In the genomic region with DNA sequence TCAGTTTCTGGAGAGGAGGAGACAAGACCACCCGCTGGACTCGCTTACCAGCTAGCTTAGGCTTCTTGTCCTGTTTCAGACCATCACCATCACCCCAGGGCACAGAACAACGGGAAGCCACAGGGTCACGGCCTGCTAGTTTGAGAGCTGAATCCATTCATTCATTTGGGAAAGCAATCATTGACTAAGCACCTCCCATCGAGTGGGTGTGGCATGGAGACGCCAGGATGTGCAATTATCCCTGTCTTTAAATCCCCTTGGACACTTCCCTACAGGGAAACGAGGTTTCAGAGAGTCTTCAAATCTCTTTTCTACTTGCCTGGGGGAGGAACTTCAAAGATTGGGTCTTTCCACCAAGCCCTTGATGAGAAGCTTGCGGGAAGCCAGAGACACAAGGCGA, we compare ENCODE assay signal across 12 mouse cellular contexts.
DNase-seq lines count a peak whose midpoint lies in the region; ATAC-seq lines count a peak whose summit lies in the region.
"Had no signal": no experiment of that assay in that cellular context is flagged by ENCODE, and none has a peak within 500 bp of the region (broad histone marks: within the 10 kb centered on the region; RNA-seq: fewer than 3 reads in every experiment).

No protein-coding gene starts in this region.

- WGBS in intestine, embryonic 14.5 days: 29% methylated on average over 9 of the region's 9 CpGs
- 28% methylated on average over 9 of the region's 9 CpGs for WGBS in intestine, embryonic 16.5 days

- H3K4me2 ChIP-seq in intestine, embryonic 14.5 days (ENCODE audit: low read length): peak overlapping the region; percentile 14; the same call in 1 of the 2 replicates
- no peak overlapping the region for H3K4me2 ChIP-seq in intestine, embryonic 16.5 days (ENCODE audit: low read depth, low read length)

- no peaks in the 10 kb centered on the region for H3K27me3 ChIP-seq in intestine, embryonic 14.5 days (replicated peaks; ENCODE audit: control insufficient read depth, insufficient read depth, low read length)
- no peaks in the 10 kb centered on the region for H3K27me3 ChIP-seq in intestine, embryonic 16.5 days (replicated peaks; ENCODE audit: control insufficient read depth, insufficient read depth, low read length)
- H3K27me3 ChIP-seq: Patski had no signal

- H3K4me3 ChIP-seq in intestine, embryonic 14.5 days (ENCODE audit: low read depth, low read length): no peak overlapping the region
- no peak overlapping the region for H3K4me3 ChIP-seq in intestine, embryonic 16.5 days (ENCODE audit: low read length)

- peaks cover 17% of the 10 kb centered on the region for H3K4me1 ChIP-seq in intestine, embryonic 14.5 days (replicated peaks; ENCODE audit: control insufficient read depth, insufficient read depth, low read length)
- 0 out of 2 replicates have a peak, but pooled peaks cover 3% of the 10 kb centered on the region for H3K4me1 ChIP-seq in intestine, embryonic 16.5 days (ENCODE audit: control insufficient read depth, insufficient read depth, low read length)

- H3K36me3 ChIP-seq in intestine, embryonic 14.5 days (ENCODE audit: control insufficient read depth, insufficient read depth, low read length): no peaks in the 10 kb centered on the region
- H3K36me3 ChIP-seq in intestine, embryonic 16.5 days (ENCODE audit: control insufficient read depth, insufficient read depth, low read length): no peaks in the 10 kb centered on the region

- DNase-seq in intestine, embryonic 14.5 days (ENCODE audit: low spot score): no peak
- peak; percentile 44 for DNase-seq in 3T3-L1 (ENCODE audit: low read depth, low spot score)
- DNase-seq in NIH3T3 (ENCODE audit: low read depth): peak; percentile 72
- no peak for DNase-seq in cerebellum, adult 8-10 months
- no peak for DNase-seq in gastrocnemius, adult 8-10 months (ENCODE audit: low spot score in 2 of 2)
- DNase-seq in gastrocnemius, postnatal 25 days: no peak
- DNase-seq: heart, postnatal 14 days; left cerebral cortex, postnatal 4 days; thymus, postnatal 25 days had no signal

- no peak overlapping the region for H3K27ac ChIP-seq in intestine, embryonic 14.5 days (ENCODE audit: low read depth)
- no peak overlapping the region for H3K27ac ChIP-seq in intestine, embryonic 16.5 days (ENCODE audit: low read length)

- no peak for ATAC-seq in intestine, embryonic 14.5 days (replicated peaks; ENCODE audit: low FRiP score, low TSS enrichment, low read depth)
- no peak for ATAC-seq in intestine, embryonic 16.5 days
- ATAC-seq in granulocyte monocyte progenitor cell, adult 5-6 weeks (replicated peaks; ENCODE audit: poor library complexity, severe bottlenecking): peak; percentile 11; the same call in 1 of the 2 replicates
- ATAC-seq: Patski had no signal

- H3K9me3 ChIP-seq in intestine, embryonic 14.5 days (ENCODE audit: control insufficient read depth, low read length): no peaks in the 10 kb centered on the region
- H3K9me3 ChIP-seq in intestine, embryonic 16.5 days (ENCODE audit: control insufficient read depth, low read length): 0 out of 2 replicates have a peak, but pooled peaks cover 3% of the 10 kb centered on the region

- no peak overlapping the region for H3K9ac ChIP-seq in intestine, embryonic 14.5 days (ENCODE audit: low read length)
- H3K9ac ChIP-seq in intestine, embryonic 16.5 days (ENCODE audit: low read depth, low read length): no peak overlapping the region

Comparison
In these comparisons a context has a peak if more than half of its experiments do, and no peak if none do; other contexts are left out.
1. DNase-seq: peak in 3T3-L1 (single experiment) and NIH3T3 (single experiment); none in intestine, embryonic 14.5 days (single experiment), cerebellum, adult 8-10 months (single experiment), gastrocnemius, adult 8-10 months (0 of 2) and gastrocnemius, postnatal 25 days (single experiment).